Mouse (Mus musculus) urinary bladder, postnatal 4 days (tissue): ENCODE results near the gene Uqcrc2.

Experiments
- DNase-seq, 2 experiments: peaks; one replicate each; pipeline ENCODE4 v3.0.0; 2021 to 2022; ENCODE audit warnings: low spot score in 2 of 2

Uqcrc2 gene

GRCm38 (mm10) chr7:120690634-120691033, 55.7 kb downstream of the Uqcrc2 start:
- DNase-seq, result no peak

DNA sequence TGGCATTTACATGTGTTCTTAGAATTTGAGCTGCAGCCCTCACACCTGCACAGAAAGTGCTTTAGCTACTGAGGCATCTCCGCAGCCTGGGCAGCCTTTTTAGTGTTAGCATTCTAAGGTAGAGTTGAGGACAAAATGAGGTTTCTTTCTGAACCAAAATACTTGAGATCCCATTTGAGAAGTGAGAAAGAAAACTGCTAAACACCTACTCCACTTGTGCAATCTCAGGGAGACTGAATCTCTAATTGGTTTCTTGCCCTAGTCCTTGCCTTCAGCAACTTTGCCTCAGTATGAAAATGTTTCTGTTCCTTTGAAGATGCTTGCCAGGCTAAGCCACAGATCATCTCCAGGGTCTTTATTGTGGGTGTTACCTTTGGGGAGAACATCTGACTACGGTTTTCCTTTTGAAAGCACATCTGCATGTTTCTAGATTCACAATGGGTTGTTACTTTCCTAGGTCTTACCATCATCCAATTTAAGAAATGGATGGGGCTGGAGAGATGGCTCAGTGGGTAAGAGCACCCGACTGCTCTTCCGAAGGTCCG, 58.9 kb downstream of the Uqcrc2 start:
- no peak for DNase-seq

DNA sequence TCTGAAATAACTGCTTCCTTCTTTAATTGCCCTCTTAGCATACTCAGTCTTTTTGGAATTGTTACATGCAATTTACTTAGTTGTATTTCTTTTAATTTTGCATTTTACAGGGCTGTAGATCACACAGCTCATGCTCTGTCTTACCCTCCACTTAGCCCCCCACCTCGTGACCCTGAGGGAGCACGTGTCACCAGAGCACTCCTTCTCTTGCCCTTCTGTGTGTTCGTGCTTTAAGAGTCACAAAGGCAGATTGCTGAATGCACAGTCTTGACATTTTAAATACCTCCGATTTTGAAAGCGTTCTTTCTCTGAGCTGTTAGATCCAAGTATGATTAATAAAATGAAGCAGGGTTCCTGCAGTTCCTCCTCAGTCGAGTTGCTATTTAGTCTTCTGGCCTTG, 60.2 kb downstream of the Uqcrc2 start:
- no peak for DNase-seq

- DNase-seq, result no peak
Measured at GRCm38 (mm10) chr7:120695641-120696040, 60.7 kb downstream of the Uqcrc2 start.

DNA sequence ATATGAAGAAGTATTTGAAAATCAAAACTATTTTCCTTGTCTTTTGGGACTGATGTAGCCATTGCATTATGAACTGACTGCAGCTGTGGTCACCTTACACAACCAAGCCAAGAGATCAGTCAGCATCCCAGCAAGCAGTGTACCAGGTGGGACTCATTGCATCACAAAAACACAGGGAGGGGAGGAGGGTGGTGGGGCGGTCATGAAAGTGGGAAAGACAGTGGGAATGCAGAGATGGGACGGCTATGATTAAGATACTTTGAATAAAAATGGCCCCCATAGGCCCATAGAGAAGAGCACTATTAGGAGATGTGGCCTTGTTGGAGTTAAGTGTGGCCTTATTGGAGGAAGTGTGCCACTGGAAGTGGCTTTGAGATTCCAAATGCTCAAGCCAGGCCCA, 61.4 kb downstream of the Uqcrc2 start:
- no peak for DNase-seq

GRCm38 (mm10) chr7:120699586-120699985, 64.6 kb downstream of the Uqcrc2 start:
- DNase-seq, result no peak

- DNase-seq, result no peak
Measured at GRCm38 (mm10) chr7:120703888-120704287, 68.9 kb downstream of the Uqcrc2 start.
